Mouse (Mus musculus) cerebellum, postnatal 4 days (tissue): ENCODE data around the gene Mob4.

Experiments used
- DNase-seq, 2 experiments: peaks; one replicate each; pipeline ENCODE4 v3.0.0; 2022; ENCODE audit warnings: low spot score in 2 of 2, mixed read lengths in 1 of 2

Gene Mob4

DNA sequence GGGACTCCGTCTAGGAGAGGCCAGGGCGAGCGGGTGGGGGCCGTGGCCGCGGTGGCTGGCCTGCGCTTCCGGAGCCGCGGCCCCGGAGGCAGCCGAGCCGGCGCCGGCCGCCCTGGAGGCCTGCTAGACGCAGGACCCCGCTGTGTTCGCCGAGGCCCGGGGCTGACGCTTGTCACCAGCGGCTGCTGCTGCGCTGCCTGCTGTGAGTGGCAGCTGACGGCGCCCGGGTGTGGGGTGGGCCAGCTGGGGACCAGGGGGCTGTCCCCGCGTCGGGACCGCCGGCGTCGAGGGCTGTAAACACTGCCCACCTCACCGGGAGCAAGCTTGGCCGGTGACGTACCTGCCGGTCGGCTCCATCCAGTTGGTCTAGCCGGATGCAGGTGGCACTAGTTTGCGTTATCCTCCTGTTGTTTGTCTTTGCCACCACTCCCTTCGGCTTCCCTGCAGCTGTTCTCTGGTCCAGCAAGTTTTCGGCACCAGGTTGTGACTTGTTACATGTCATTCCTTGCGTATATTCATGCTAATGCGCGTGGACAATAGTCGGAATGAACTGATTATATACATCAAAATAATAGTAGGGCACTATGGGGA is 488 bp downstream of the Mob4 start:
- peak in 1 of 2 experiments; percentile 27 for DNase-seq

DNA sequence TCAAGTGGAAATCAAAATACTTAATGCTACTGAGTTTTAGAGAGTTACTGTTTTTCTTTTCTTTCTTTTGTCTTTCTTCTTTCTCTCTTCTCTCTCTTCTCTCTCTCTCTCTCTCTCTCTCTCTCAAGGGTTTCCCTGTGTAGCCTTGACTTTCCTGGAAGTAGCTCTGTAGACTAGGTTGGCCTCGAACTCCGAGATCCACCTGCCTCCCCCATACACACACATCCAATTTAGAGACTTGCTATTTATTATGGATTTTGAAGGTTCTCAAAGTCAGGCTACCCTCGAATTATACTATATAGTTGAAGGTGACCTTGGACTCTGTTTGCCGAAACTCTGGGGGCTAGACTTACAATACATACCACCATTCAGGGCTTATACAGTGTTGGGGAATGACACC is 1.3 kb downstream of the Mob4 start:
- no peak for DNase-seq

DNA sequence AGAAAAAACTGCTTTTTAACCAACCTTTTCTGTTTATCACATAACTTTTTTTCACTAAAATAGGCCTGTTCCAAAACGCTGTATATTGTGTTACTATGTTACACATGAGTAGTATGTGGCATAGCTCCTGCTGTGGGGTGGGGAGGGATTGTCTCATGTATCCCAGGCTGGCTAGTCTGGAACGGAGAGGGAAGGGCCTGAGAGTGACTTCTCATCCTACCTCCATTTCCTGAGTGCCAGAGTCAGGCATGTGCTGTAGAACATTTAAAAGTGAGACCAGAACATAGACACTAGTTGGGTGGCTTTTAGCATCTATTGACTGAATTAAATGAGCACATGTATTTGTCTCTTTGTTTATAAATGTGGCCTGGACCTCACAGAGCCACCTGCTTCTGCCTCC is 2.1 kb downstream of the Mob4 start:
- DNase-seq, result no peak

DNA sequence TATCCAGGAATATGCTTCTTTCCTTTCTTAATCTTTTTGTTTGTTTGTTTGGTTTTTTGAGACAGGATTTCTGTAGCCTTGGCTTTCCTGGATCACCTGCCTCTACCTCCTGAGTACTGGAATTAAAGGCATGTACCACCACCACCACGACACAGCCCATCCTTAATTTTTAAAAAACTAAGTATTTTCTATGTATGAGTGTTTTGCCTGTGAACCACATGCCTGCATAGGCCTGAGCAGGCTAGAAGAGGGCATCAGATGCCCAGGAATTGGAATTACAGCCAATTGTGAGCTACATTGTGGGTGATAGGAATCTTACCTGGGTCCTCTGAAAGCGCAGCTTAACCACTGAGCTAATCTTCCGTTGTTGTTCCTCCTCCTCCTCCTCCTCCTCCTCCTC is 3.3 kb downstream of the Mob4 start:
- DNase-seq, result no peak

DNA sequence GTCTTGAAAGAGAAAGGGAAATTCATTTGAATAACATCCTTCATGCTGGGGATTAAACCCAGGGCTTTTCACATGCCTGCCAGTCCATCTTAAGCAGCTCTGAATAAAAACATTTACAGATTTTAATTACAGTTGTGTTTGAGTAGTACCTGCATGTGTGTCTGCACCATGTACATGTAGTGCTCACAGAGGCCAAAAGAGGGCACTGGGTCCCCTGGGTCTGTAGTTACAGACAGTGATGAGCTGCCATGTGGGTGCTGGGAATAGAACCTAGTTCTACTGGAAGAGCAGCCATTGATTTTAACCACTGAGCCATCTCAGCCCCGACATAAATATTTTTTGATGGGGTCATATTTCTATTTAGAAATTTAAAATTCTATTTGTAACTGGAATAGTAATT is 4.8 kb downstream of the Mob4 start:
- no peak for DNase-seq

DNA sequence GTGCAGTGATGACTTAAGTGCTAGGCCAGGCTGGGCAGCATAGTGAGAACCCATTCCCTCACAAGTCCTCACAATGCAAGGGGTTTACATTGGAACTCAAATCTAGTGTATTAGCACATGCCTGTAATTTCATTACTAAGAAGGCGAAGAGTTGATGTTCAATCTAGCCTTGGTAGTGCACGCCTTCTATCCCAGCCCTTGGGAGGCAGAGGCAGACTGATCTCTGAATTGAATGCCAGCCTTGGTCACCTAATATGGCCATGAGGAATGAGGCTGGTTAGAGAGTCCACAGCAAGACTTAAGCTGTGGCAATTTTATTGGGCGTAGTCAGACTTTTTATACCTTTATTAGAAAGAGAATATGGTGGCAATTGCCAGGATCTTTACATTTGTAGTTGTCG is 13.3 kb downstream of the Mob4 start:
- DNase-seq, result no peak

DNA sequence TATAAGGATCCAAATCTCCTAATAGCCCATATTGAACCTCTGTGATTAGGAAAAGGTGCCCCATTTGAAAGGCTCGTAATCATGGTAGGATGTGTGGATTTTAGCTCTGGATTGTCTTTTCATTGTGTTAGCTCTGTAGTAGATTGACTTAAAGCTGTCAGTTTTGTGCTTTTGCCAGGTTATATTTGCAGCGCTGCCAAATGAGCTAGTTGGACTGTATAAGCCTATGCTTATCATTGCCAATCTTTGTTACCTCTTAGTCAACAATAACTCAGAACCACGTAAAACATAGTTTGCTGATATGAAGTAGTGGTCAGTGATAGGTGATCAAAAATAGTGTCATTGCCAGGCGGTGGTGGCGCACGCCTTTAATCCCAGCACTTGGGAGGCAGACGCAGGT is 14.5 kb downstream of the Mob4 start:
- no peak for DNase-seq

DNA sequence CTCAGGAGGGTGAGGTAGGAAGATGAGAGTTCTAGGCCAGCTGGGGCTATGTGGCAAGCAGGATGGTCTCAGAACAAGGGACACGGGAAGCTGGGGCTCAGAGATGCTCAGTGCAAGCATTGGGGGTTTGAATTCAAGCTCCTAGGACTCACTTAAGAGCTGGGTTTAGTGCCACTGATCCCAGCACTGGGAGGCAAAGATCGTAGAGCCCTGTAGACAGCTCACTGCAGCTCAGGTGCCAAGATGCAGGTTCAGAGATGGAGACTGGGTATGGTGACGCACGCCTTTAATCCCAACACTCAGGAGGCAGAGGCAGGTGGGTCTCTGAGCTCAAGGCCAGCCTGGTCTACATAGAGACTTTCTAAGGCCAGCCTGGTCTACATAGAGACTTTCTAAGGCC is 26.3 kb downstream of the Mob4 start:
- no peak for DNase-seq

DNA sequence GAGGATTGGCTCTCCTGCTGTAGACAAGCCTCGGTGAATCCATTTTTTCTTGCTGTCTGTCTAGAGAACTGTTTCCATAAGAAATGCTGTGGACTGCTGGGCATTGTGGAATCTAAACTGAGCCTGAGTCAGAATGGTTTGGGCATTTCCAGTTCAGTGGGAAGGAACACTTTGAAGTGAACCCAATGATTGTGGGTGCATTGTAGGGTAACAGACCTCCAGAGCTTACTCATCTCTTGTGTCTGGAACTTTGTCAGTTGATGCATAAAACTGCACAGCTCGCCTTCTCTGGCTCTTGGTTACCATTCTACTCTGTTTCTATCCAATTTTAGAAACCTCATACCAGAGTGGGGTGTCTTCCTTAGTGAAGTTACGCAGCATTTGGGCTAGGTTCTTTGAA is 27.2 kb downstream of the Mob4 start:
- DNase-seq, result no peak

DNA sequence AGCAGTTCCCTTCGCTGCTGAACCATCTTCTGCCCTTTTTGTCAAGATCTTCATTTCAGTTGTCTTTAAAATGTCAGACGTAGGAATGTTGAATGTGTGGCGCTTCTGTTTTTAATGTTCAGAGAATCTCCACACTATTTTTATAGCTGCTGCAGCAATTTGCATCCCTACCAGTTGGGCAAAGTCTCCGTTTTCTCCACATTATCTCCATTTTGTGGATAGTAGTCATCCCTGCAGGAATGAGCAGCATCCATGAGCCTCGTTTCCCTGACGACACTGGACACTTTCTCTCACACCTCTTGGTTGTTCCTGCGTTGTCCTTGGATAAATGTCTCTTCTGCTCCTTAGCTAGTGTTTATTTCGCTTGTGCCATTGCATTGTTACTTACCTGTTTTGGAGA is 27.8 kb downstream of the Mob4 start:
- no peak for DNase-seq

DNA sequence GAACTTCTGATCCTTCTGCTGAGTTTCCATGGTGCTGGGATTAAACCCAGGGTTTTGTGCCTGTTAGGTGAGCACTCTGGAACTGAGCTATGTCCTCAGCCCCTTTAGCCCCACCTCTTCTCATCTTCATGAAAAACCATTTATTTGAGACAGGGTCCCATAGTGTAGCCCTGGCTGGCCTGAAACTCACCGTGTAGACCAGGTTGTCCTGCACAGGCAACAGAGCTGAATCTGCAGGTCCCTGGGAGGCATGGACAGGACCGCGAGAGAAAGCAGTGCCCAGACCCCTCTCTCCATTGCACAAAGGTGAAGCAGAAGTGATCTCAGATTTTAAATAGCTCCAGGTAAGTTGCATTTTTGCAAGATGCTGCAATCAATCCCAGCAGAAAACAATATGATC is 29.2 kb downstream of the Mob4 start:
- no peak for DNase-seq

DNA sequence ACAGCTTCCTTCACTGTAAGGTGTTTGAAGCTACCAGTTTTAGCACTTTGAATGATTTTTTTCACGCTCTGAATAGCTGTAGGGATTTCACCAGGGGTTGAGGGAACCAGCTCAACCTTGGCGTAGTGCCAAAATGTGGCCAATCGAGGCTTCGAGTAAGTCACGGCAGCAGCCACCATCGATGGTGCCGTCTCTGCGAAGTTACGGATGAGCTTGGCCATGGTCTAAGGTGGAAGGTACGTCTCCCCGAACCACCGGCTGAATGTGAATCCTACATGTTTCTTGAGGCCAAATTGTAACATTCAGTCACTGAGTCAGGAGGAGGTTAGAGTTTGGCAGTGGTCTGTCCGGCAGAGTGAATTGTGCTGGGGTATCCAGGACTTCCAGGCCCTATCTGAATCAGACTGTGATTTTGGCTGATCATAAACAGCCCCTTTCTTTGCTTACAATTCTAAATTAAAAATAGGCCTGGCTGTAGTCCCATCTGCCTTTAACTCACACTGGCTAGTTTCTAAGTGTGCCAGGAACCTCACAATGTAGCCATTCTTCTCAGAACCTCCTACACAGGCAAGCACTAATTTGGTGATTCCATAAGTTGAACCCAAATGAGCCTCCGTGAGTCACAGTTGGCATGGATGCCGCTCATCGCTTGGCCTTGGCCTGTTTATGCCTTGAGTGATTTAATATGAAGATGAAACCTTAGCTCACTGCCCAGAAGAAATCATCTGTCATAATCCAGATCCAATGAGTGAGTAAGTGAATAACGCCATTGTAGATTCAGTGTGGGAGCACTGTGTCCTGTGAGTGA is 30.0 kb downstream of the Mob4 start:
- DNase-seq, result peak in 1 of 2 experiments; percentile 19

DNA sequence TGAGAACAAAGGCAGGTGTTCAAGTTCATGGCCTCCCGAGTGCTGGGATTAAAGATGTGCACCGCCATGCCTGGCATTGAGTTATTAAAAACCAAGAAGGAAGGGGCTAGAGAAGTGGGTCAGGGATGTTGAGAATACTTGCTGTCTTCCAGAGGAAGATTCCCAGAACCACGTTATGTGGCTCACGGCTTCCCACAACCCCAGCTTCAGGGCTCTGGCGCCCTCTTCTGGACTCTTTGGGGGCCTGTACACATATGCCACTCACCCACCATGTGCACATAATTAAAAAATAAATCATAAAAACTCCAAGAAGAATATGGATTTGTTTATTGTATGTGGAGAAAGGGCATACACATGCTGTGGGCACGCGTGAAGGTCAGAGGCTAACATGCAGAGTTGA is 30.9 kb downstream of the Mob4 start:
- DNase-seq, result peak in 1 of 2 experiments; percentile 10

DNA sequence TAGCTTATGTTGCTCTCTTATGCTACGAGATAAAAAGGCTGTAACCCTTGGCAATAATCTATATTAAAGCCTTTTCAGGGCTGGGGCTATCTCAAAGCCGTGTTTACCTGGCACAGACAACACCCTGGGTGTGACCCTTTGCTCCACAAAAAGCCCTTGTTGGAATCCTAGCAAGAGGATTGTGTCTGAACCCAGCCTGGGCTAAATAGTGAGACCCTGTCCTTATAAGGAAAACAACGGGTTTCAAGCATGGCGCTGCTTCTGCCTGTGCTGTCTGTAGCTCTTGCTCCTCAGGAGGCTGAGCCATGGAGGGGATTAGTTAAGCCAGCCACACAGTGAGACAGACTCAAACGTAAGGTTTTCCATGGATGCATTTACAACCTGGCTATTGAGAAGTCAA is 31.8 kb downstream of the Mob4 start:
- DNase-seq, result no peak

DNA sequence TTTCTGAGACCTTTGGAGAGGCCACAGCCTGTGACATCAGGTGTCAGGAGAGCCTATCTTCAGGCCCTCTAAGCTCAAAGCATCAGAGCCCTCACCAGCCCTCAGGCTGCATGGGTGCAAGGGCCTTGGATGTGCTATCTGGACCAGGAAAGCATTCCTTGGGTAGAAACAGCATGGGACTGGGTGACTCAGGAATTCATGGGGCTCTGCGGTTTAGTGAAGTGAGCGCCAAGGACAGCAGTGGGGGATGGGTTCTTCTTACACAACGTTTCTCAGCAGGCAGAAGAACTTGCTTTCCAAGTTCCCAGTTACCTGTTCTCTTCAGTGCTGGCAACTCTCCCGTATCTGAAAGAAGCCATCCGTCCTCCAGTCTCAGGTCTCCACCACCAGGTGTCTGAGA is 33.0 kb downstream of the Mob4 start:
- DNase-seq, result no peak

DNA sequence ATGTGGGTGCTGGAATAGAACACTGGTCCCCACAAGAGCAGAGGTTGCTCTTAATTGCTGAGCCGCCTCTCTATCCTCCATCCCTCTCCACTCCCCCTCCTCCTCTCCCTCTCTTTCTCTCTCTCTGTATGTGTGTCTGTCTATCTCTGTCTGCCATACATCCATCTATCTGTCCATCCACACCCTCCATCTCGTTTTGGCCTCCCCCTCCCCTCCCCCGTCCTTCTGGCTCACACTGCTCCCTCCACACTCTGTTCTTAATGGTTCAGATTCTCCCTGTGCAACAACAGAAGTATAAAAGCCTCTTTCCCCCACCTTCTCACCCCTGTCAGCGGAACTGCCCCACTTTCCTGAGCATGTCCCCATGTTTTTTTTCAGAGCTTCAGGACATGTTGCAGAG is 36.5 kb downstream of the Mob4 start:
- DNase-seq, result no peak

DNA sequence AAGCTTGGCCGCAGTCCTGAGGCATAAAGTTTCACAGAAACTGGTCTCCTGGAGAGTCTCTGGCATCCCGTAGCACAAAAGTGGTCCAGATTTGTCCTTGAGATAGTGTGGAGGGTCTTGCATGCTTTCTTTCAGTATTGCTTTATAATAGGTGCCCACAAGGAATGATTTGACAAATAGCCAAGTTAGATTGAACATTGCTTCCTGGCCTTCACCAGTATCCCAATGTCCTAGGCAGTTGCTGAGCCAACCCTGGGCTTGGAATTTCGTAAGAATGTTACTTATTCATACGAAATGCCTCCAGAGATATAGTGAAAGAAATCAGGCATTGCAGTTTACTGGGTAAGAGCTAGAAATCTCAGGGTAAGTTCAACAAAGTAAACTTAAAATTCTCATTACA is 37.6 kb downstream of the Mob4 start:
- no peak for DNase-seq

DNA sequence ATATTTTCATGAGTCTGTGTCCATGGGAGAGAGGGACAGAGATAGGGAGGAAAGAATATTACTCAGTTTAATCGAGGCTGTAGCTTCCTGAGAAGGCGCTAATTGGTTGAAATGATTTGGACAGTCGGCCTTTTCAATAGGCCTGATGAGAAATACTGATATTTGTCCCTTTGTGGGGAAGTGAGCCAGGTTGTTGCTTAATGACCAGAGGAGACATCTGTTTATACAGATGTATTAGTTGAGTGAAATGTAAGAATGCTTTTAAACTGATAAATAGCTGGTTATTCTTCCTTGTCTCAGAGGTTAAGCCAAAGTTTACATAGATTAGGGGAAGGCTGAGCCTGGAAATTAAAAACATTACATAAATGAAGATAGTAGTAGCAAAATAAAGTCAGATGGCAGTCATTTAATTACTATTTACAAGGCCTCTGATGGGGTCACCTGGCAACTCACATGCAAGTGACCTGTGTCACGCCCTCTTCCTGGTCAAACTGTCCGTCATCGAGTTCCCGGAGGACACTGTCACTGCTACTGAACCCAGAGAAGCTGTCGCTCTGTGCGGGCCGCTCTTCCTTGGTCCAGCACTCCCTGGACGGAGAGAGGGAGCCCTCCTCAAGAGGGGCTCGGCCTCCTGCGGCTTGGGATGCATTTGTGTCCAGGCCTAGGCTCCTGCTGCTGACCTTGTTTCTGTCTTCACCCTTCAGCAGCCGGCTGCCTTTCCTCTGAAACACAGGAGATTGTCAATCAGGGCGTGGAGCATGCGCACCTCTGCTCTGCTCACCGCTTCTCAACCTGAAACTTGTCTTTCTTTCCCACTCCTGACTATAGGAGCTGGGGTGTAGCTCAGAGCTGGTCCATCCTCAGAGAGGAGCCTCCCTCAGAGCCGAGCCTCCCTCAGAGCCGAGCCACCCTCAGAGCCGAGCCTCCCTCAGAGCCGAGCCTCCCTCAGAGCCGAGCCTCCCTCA is 40.6 kb downstream of the Mob4 start:
- DNase-seq, result no peak

DNA sequence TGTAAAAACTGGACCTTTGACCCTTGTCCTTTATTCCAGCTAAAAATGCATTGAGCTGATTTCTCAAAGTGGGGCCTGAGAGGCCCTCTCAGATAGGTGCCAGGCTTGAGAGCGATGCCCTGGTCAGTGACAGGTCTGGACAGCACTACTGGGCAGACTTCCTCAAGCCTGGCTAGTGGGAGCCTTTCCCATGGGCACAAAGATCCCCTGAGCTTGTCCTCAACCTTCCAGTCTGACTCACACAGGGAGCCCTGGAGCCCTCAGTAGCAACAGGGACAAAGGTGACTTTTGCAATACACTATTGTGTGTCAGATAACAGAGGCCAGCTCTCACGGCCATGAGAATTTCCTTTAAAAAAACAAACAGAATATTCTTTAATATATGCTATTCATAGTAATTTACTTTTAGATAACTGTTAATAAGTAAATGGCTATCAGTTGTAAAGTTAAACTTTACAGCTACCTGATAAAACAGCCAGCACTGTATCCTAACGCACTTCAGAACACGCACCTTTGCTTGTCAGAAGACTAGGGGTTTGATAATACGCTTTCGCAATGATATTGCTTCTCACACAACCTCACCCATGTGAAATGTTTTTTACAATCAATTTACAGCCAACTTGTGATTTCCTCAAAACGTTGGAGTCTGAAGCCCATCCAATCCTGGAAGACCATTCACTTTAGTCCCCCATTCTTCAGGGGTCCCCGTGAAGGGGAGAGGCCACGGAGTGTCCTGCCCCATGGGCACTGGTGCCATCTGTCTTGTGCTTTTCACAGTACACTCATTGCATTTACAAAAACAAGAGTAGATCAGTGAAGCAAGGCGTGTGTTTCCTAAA is 42.9 kb downstream of the Mob4 start:
- DNase-seq, result no peak

DNA sequence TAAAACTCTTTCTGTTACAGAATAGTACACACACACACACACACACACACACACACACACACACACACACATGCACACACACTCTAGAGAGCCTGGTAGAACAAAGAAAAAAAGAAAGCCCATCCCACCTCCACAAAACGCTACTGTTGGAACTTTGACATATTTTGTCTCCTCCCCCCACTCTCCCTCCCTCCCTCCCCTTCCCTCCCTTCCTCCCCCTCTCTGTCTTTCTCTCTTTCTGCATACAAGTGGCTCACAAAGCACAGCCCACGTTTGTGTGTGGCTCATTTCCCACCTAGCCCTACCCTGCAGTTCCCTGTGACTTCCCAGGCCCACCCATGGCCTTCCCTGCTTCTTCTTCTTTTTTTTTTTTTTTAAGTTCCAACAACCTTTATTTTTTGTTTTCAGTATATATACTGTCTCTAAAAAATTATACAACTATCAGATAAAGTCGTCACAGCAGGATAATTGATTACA is 43.6 kb downstream of the Mob4 start:
- no peak for DNase-seq

DNA sequence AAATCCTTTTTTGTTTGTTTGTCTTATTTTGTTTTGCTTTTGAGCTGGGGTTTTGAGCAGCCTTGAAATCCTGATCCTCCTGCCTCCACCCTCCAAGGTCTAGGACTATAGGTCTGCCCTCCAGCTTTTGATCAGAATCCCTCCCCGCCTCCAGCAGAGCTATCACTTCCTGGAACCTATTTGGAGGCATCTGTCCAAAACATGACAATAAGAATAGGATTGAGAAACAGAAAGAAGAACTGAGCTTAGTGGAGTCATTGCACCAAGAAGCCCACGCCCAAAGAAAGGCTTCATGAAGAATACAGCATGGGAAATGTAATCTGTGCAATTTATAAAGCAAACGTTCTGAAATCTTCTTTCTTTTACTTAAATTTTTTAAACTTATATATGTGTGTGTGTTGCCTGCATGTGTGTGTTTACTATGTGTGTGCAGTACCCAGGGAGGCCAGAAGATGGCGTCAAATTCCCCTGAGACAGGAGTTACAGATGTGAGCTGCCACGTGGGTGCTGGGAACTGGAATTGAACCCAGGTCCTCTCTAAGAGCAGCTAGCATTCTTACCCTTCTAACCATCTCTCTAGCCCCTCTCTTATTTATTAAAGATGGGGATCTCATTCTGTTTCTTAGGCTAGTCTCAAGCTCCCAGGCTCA is 49.0 kb downstream of the Mob4 start:
- DNase-seq, result no peak
